Mouse (Mus musculus): ENCODE measurements around the gene Gm20509.

- TF ChIP-seq POLR2A (IDR thresholded peaks at IDR 0.05; ENCODE audit: low read depth, low read length) (no peak), CTCF (conservative IDR thresholded peaks at IDR 0.05; ENCODE audit: insufficient read depth, insufficient read length, low read depth, low read length) (no peak)
Measured at GRCm38 (mm10) chr9:73073169-73073568, 29.1 kb upstream of the Gm20509 start.

Data from kidney, adult 2 months (tissue).